Mouse (Mus musculus) midbrain, embryonic 14.5 days (tissue): ENCODE results near the gene Nceh1. TPM values are rescaled to one million over a fixed set of nuclear protein-coding genes. Genes with fewer than 3 reads are reported as not detected.

Experiments
- ATAC-seq: fragments of 200-750 bp; cut with Nextera tagmentation; 2 replicates; pipeline ENCODE4 v1.8.0; 2017; ENCODE audit warnings: moderate number of reproducible peaks, moderate library complexity; ENCODE audit not compliant: low FRiP score, low TSS enrichment
- DNase-seq: peaks from one replicate; pipeline ENCODE4 v3.0.0-alpha.2; 2015
- H3K27ac ChIP-seq: fragments of 300-500 bp; sonication (generic); replicated peaks from 2 replicates; pipeline ENCODE4 v1.5.1; 2014; ENCODE audit warnings: mild to moderate bottlenecking, low read depth, low read length, moderate library complexity
- H3K27me3 ChIP-seq: fragments of 300-500 bp; sonication (generic); 2 replicates; pipeline ENCODE4 v1.6.1; 2014; ENCODE audit warnings: low read length, control low read depth, mixed read lengths; ENCODE audit not compliant: control insufficient read depth, insufficient read depth
- H3K36me3 ChIP-seq: fragments of 300-500 bp; sonication (generic); 2 replicates; pipeline ENCODE4 v1.6.1; 2014; ENCODE audit warnings: low read length, control low read depth; ENCODE audit not compliant: control insufficient read depth, insufficient read depth
- H3K4me1 ChIP-seq: fragments of 300-500 bp; sonication (generic); 2 replicates; pipeline ENCODE4 v1.6.1; 2014; ENCODE audit warnings: mild to moderate bottlenecking, antibody characterized with exemption, low read length, control low read depth; ENCODE audit not compliant: control insufficient read depth, insufficient read depth
- H3K4me2 ChIP-seq: fragments of 300-500 bp; sonication (generic); 2 replicates; pipeline ENCODE4 v1.6.1; 2014; ENCODE audit warnings: mild to moderate bottlenecking, low read length, moderate library complexity
- H3K4me3 ChIP-seq: fragments of 300-500 bp; sonication (generic); replicated peaks from 2 replicates; pipeline ENCODE4 v1.5.1; 2014; ENCODE audit warnings: low read depth, low read length
- H3K9ac ChIP-seq: fragments of 300-500 bp; sonication (generic); replicated peaks from 2 replicates; pipeline ENCODE4 v1.6.1; 2014; ENCODE audit warnings: mild to moderate bottlenecking, low read length, moderate library complexity
- H3K9me3 ChIP-seq: fragments of 300-500 bp; sonication (generic); 2 replicates; pipeline ENCODE4 v1.6.1; 2016; ENCODE audit warnings: low read length, control low read depth, mixed read lengths; ENCODE audit not compliant: control insufficient read depth
- WGBS: fragments of 180-500 bp; shearing (Covaris S2); extraction: QIAGEN DNeasy Blood & Tissue Kit; methylation state at CpG from one replicate; pipeline ENCODE4 v1.1.7; 2014; 5-methylcytosine and 5-hydroxymethylcytosine counted together
- polyA plus RNA-seq: library from polyadenylated mRNA; unstranded; fragments of >200 nt; fragmentation: Nextera tagmentation; extraction: Ambion mirVana; gene quantifications from 2 replicates; pipeline ENCODE4 v1.2.1, GENCODE M21; 2014

Nceh1 gene
- polyA plus RNA-seq, 1 experiment from 2014 or later: 8.9 TPM

DNA sequence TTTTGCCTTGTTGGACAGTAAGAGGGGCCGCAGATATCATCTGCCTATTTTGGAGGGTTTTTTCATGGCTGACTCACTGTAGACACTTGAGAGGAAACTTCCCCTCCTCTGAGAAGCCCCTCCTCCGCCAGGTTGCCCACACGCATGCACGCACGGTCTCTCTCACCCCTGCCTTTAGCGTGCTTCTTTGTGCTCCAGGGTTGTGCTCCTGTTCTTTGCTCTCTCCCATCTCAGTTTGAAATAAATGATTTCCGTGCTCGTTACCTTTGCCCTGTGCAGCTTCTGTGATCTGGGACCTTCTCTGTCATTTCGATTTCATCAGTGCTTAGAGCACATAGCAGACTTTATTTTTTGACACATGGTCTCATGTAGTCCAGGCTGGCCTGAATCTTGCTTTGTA is 66.3 kb downstream of the Nceh1 start:
- 93% methylated on average over 9 of the region's 9 CpGs for WGBS
- no peak for ATAC-seq

DNA sequence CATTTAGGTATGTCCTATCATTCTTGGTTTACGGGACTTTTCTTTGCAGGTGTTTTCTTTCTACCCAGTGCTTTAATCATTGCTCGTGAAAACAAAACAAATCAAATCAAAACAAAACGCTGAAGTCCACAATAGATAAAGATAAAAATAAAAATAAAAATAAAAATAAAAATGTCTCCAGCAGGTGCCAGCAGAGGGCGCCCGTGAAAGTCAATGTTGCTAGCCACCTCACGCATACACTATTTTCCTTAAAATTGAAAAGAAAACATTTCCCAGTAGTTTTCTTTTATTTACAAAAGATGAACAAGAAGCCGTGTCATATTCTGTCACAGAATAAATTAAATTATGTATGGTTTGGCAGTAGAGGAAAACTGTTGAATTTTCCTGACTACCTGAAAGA is 68.2 kb downstream of the Nceh1 start:
- Histone ChIP-seq H3K27ac (no peak overlapping the region), H3K4me1 (no peaks in the 10 kb centered on the region), H3K4me2 (no peak overlapping the region), H3K27me3 (no peaks in the 10 kb centered on the region), H3K4me3 (no peak overlapping the region), H3K9me3 (no peaks in the 10 kb centered on the region), H3K36me3 (no peaks in the 10 kb centered on the region), H3K9ac (no peak overlapping the region)
- DNase-seq: peak; percentile 43
- WGBS: 44% methylated on average over 7 of the region's 7 CpGs
- ATAC-seq: no peak

More for the DNA sequence above, 66.3 kb downstream of the Nceh1 start:
- no peak overlapping the region for H3K4me2 ChIP-seq
- no peaks in the 10 kb centered on the region for H3K9me3 ChIP-seq
- no peak for DNase-seq
- no peak overlapping the region for H3K27ac ChIP-seq
- H3K27me3 ChIP-seq: no peaks in the 10 kb centered on the region
- H3K4me3 ChIP-seq: no peak overlapping the region
- no peaks in the 10 kb centered on the region for H3K36me3 ChIP-seq
- H3K9ac ChIP-seq: no peak overlapping the region
- no peaks in the 10 kb centered on the region for H3K4me1 ChIP-seq

DNA sequence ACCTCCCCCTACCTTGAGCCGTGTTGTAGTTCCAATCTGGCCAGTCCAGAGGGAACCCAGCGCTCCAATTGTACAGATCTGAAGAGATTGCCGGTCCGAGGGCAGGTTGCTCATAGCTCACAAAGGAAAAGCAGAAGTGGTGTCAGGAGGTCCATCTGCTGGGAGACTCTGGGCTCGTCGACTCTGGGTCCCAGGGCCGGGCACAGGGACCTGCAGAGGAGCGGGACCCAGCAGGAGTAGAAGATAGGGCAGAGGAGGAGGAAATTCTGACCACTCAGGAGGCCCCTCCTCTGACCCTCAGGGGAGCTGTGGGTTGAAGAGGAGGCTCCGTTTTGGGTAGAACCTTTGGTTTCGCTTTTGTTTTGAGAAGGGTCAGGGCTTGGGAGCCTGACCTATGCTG is 75.7 kb downstream of the Nceh1 start:
- Histone ChIP-seq H3K9ac (no peak overlapping the region), H3K9me3 (no peaks in the 10 kb centered on the region), H3K27me3 (no peaks in the 10 kb centered on the region), H3K4me2 (no peak overlapping the region), H3K27ac (no peak overlapping the region), H3K4me3 (no peak overlapping the region), H3K36me3 (no peaks in the 10 kb centered on the region), H3K4me1 (no peaks in the 10 kb centered on the region)
- no peak for DNase-seq
- 94% methylated on average over 10 of the region's 10 CpGs for WGBS
- no peak for ATAC-seq

DNA sequence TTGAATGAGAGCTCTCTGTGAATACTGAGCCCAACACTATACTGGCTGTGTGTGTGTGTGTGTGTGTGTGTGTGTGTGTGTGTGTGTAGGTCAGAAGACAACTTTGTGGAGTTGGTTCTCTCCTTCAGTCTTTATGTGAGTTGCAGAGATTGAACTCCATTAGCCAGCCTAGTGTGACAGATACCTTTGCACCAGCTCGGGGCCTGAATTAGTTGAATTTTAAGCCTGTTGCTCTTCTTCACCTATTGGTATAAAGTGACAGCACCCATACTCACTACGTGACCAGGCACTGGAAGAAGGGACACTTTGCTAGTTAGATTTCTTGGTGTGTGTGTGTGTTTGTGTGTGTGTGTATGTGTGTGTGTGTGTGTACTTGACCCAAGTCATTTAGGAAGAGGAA is 77.6 kb downstream of the Nceh1 start:
- DNase-seq (no peak), ATAC-seq (no peak)
- Histone ChIP-seq H3K9me3 (no peaks in the 10 kb centered on the region), H3K27ac (no peak overlapping the region), H3K27me3 (no peaks in the 10 kb centered on the region), H3K36me3 (no peaks in the 10 kb centered on the region), H3K4me2 (no peak overlapping the region), H3K4me1 (no peaks in the 10 kb centered on the region), H3K4me3 (no peak overlapping the region), H3K9ac (no peak overlapping the region)
- WGBS: 97% methylated on average over 2 of the region's 2 CpGs

DNA sequence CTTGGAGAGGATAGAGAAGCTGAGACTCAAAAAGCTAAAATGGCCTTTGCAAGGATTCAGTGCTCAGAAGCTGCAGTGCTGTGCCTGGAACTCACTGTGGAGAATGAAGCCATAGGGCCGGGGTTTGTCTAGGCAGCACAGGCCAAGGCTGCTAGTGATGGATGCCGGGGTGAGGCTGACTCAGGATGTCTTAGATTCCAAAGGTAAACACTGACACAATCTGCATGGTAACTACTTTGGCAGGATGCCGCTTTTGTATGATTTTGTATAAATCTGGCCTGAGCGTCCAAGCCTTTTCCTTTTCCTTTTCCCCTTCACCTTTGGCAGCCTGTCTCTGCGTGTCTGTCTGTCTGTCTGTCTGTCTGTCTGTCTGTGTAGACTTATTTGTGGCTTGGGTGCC is 84.6 kb downstream of the Nceh1 start:
- no peaks in the 10 kb centered on the region for H3K9me3 ChIP-seq
- 88% methylated on average over 5 of the region's 5 CpGs for WGBS
- H3K27me3 ChIP-seq: no peaks in the 10 kb centered on the region
- H3K4me1 ChIP-seq: no peaks in the 10 kb centered on the region
- no peak overlapping the region for H3K4me3 ChIP-seq
- DNase-seq: no peak
- no peaks in the 10 kb centered on the region for H3K36me3 ChIP-seq
- H3K4me2 ChIP-seq: no peak overlapping the region
- H3K27ac ChIP-seq: no peak overlapping the region
- no peak for ATAC-seq
- H3K9ac ChIP-seq: no peak overlapping the region

DNA sequence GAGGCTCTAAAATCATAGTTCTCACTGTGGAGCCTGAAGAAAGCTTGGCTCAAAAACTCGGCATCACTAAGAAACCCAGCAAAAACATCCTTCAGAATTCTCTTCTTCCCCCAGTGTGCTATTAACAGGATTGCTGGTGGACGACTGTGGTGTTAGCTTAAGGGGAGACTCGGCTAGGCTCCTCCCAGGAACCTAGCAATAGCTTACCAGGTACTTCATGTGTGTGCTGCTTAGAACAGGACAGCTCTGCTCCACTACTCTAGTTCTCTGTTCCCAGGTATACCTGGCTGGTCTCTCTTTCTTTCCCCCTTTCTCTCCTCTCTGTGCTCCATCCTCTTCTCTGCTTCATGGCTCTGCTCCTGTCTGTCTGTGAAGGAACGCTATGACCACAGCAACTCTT is 85.1 kb downstream of the Nceh1 start:
- DNase-seq: no peak
- Histone ChIP-seq H3K27ac (no peak overlapping the region), H3K9ac (no peak overlapping the region), H3K27me3 (no peaks in the 10 kb centered on the region), H3K36me3 (no peaks in the 10 kb centered on the region), H3K4me1 (no peaks in the 10 kb centered on the region), H3K4me2 (no peak overlapping the region), H3K9me3 (no peaks in the 10 kb centered on the region), H3K4me3 (no peak overlapping the region)
- WGBS: 77% methylated on average over 4 of the region's 4 CpGs
- no peak for ATAC-seq

DNA sequence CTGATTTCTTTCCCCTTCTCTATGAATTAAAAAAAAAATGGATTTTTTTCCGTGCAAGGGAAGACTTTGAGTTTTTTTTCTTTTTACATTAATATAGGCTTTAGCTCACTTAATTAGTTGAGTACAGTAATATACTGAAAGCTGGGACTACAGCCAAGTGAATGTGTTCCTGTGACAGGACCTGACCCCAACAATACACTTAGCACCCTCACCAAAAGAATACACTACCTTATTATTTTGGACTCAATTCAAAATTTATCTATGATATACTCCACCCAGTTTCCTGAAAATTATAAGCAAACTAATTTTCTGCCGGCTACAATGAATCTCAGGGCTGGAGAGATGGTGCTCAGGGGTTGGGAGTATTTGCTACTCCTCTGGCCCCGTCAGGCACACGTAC is 86.4 kb downstream of the Nceh1 start:
- Histone ChIP-seq H3K4me2 (no peak overlapping the region), H3K9ac (no peak overlapping the region), H3K4me1 (no peaks in the 10 kb centered on the region), H3K36me3 (no peaks in the 10 kb centered on the region), H3K4me3 (no peak overlapping the region), H3K27ac (no peak overlapping the region), H3K9me3 (no peaks in the 10 kb centered on the region), H3K27me3 (no peaks in the 10 kb centered on the region)
- ATAC-seq (no peak), DNase-seq (no peak)
- 80% methylated on average over 4 of the region's 4 CpGs for WGBS

DNA sequence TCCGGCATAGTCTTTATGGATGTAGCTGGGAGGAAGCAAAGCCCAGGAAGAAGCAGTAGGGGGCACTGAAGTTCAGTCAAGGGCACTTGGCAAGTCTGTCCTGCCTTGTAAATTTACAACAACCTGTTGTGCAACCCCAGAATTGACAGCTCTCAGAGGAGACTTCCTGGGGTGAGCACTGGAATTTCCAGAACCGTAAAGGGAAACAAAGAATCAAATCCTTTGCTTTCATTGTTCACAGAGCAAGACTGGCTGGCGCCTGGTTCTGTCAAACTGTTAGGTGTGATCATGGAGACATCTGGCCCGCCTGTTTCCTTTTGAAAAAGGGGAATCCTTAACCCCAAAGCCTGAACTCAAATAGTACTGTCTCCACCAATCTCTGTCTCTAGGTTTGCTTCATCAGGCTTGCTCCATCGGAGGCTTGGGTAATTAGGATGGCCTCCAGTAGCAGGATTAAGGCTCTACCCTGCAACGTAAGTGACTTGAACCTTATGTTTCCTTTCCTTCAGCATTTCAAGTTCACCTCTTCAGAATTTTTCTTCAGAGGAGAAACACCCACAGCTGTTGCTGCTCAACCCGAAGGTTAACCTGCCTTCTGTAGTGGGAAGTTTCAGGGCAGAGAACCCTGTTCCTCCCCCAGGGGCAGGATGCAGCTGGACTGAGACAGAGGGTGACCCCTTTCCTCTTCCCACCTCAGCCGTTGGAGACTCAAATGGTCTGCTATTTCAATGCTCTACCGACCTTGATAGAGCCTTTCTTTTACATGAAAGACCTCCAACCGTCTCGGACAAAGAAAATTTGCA is 87.6 kb downstream of the Nceh1 start:
- no peak overlapping the region for H3K9ac ChIP-seq
- WGBS: 33% methylated on average over 11 of the region's 11 CpGs
- no peak for ATAC-seq

DNA sequence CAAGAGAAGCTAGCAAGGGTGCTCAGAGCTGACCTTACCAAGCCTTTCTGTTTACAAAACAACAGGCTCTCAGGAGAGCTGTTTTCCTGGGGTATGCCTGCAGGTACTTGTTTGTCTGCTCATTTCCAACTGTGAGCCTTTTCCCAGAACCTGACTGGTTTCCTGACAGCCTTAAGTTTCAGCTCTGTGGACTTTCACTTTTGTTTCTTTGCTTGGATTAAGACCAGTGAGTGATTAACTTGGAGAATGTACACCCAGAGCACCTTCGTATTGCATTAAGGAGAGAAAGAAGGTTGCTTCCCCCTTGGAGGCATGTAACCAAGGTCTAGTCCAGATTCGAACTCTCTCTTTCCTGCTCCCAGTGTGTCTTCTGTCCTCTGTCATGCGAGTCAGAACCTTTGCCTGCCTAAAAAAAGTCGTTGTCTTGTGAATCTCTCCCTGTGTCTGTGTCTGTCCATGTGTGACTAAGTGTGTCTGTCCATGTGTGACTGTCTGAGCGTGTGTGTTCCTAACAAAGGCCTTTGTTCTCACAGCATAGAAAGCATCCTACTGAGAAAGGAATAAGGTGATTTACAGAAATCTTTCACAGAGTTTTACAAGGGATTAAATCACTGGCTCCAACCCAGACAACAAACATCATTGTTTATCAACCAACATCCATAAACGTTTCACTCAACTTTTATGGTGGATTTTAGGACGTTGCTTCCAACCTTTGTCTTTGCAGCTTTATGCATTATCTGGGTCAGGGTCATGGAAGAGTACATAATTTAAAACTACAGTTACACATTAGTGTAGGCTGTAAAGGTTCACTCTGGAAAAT is 90.4 kb downstream of the Nceh1 start:
- no peak overlapping the region for H3K9ac ChIP-seq
- no peak overlapping the region for H3K4me2 ChIP-seq
- no peaks in the 10 kb centered on the region for H3K4me1 ChIP-seq
- H3K27ac ChIP-seq: no peak overlapping the region
- no peak for ATAC-seq
- DNase-seq: no peak
- WGBS: 4% methylated on average over 7 of the region's 7 CpGs
- no peaks in the 10 kb centered on the region for H3K27me3 ChIP-seq
- H3K9me3 ChIP-seq: no peaks in the 10 kb centered on the region
- H3K36me3 ChIP-seq: no peaks in the 10 kb centered on the region
- no peak overlapping the region for H3K4me3 ChIP-seq

More for the DNA sequence above, 87.6 kb downstream of the Nceh1 start:
- no peak for DNase-seq
- H3K27me3 ChIP-seq: no peaks in the 10 kb centered on the region
- H3K27ac ChIP-seq: no peak overlapping the region
- H3K36me3 ChIP-seq: no peaks in the 10 kb centered on the region
- H3K4me3 ChIP-seq: no peak overlapping the region
- H3K4me2 ChIP-seq: no peak overlapping the region
- no peaks in the 10 kb centered on the region for H3K4me1 ChIP-seq
- H3K9me3 ChIP-seq: no peaks in the 10 kb centered on the region
